Mouse (Mus musculus) embryo, embryonic 11 days (tissue): Measurements from ENCODE around the gene Bin2.

Experiments used
- DNase-seq: peaks from one replicate; pipeline ENCODE4 v3.0.0-alpha.2; 2015

Bin2 gene

GRCm38 (mm10) chr15:100680381-100680780 is 11.0 kb upstream of the Bin2 start:
- DNase-seq: no peak

- DNase-seq: no peak
Measured at GRCm38 (mm10) chr15:100679005-100679404, 9.7 kb upstream of the Bin2 start.

GRCm38 (mm10) chr15:100678581-100678980 is 9.2 kb upstream of the Bin2 start:
- DNase-seq: no peak

- DNase-seq: no peak
Measured at GRCm38 (mm10) chr15:100677675-100678074, 8.3 kb upstream of the Bin2 start.

GRCm38 (mm10) chr15:100676521-100676920 is 7.2 kb upstream of the Bin2 start:
- DNase-seq: no peak

- DNase-seq: no peak
Measured at GRCm38 (mm10) chr15:100675486-100675885, 6.1 kb upstream of the Bin2 start.

- no peak for DNase-seq
Measured at GRCm38 (mm10) chr15:100674566-100674965, 5.2 kb upstream of the Bin2 start.

GRCm38 (mm10) chr15:100673585-100674391 is 4.4 kb upstream of the Bin2 start:
- DNase-seq: peak; percentile 43

- no peak for DNase-seq
Measured at GRCm38 (mm10) chr15:100670833-100671232, 1.5 kb upstream of the Bin2 start.

GRCm38 (mm10) chr15:100670004-100670403 is 651 bp upstream of the Bin2 start:
- DNase-seq: no peak

GRCm38 (mm10) chr15:100667871-100668545 is 1.3 kb downstream of the Bin2 start:
- DNase-seq: no peak

GRCm38 (mm10) chr15:100667420-100667819 is 1.9 kb downstream of the Bin2 start:
- no peak for DNase-seq

GRCm38 (mm10) chr15:100666851-100667250 is 2.5 kb downstream of the Bin2 start:
- no peak for DNase-seq

- DNase-seq: peak; percentile 43
Measured at GRCm38 (mm10) chr15:100666219-100666696, 3.1 kb downstream of the Bin2 start.

GRCm38 (mm10) chr15:100665411-100666218 is 3.7 kb downstream of the Bin2 start:
- no peak for DNase-seq

GRCm38 (mm10) chr15:100664813-100665274 is 4.5 kb downstream of the Bin2 start:
- no peak for DNase-seq

GRCm38 (mm10) chr15:100660805-100661204 is 8.5 kb downstream of the Bin2 start:
- DNase-seq: no peak

- DNase-seq: no peak
Measured at GRCm38 (mm10) chr15:100660306-100660705, 9.0 kb downstream of the Bin2 start.

GRCm38 (mm10) chr15:100655201-100655600 is 14.2 kb downstream of the Bin2 start:
- no peak for DNase-seq

- DNase-seq: no peak
Measured at GRCm38 (mm10) chr15:100654271-100654670, 15.1 kb downstream of the Bin2 start.

- no peak for DNase-seq
Measured at GRCm38 (mm10) chr15:100651610-100652009, 17.7 kb downstream of the Bin2 start.

GRCm38 (mm10) chr15:100650111-100650510 is 19.2 kb downstream of the Bin2 start:
- DNase-seq: no peak

GRCm38 (mm10) chr15:100646161-100646560 is 23.2 kb downstream of the Bin2 start:
- no peak for DNase-seq
